Mouse (Mus musculus): Measurements from ENCODE around the gene Scaf1. TPM values are rescaled to one million over a fixed set of nuclear protein-coding genes. Genes with fewer than 3 reads are reported as not detected.

Scaf1 gene
- total and polyA plus RNA-seq, 2 experiments from 2014 or later: 45.6 to 77.7 TPM

- no peak for TF ChIP-seq CTCF (IDR thresholded peaks at IDR 0.05; ENCODE audit: low read depth)
- DNase-seq (ENCODE audit: low spot score): no peak
- H3K4me1 ChIP-seq (ENCODE audit: insufficient read depth, low read length): no peaks in the 10 kb centered on the region
These were observed 9.0 kb downstream of the Scaf1 start for GRCm38 (mm10) chr7:45007141-45007540.

DNA sequence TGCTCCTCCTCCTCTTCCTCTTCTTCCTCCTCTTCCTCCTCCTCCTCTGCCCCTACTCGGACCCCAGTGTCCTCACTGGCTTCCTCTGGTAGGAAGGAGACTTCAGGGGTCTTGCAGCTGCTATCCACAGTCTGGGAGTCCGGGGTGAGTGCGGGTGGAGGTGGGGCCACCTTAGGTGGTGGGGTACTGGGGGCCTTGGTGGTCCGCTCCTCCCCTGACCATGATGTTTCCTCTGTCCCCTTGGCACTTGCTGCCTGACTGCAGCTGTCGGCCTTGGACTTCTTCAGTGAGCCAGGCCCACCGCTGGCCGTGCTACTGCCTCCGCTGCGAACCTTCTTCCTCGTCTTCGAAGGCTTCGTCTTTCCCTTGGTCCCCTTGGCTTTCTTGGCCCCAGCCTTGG, 9.7 kb downstream of the Scaf1 start:
- TF ChIP-seq CTCF (IDR thresholded peaks at IDR 0.05; ENCODE audit: low read depth): no peak
- no peak for DNase-seq (ENCODE audit: low spot score)

More at GRCm38 (mm10) chr7:45007141-45007540, 9.0 kb downstream of the Scaf1 start:
- Histone ChIP-seq H3K4me3 (ENCODE audit: low read length) (no peak overlapping the region), H3K36me3 (ENCODE audit: insufficient read depth, low read length) (peaks cover 77% of the 10 kb centered on the region), H3K4me2 (ENCODE audit: low read depth, low read length) (no peak overlapping the region), H3K9me3 (ENCODE audit: low read length) (no peaks in the 10 kb centered on the region), H3K27ac (no peak overlapping the region), H3K27me3 (ENCODE audit: insufficient read depth, low read length) (no peaks in the 10 kb centered on the region), H3K9ac (replicated peaks; ENCODE audit: low read length) (no peak overlapping the region)
- WGBS: 97% methylated on average over 29 of the region's 29 CpGs
- ATAC-seq: no peak

GRCm38 (mm10) chr7:45005321-45005992, 10.7 kb downstream of the Scaf1 start:
- WGBS: 91% methylated on average over 6 of the region's 6 CpGs
- no peaks in the 10 kb centered on the region for H3K27me3 ChIP-seq (ENCODE audit: insufficient read depth, low read length)
- H3K4me3 ChIP-seq (ENCODE audit: low read length): no peak overlapping the region
- no peak overlapping the region for H3K27ac ChIP-seq
- peaks cover 83% of the 10 kb centered on the region for H3K36me3 ChIP-seq (ENCODE audit: insufficient read depth, low read length)
- ATAC-seq (no peak), DNase-seq (ENCODE audit: low spot score) (no peak)
- H3K9ac ChIP-seq (replicated peaks; ENCODE audit: low read length): no peak overlapping the region
- H3K9me3 ChIP-seq (ENCODE audit: low read length): no peaks in the 10 kb centered on the region
- no peak overlapping the region for H3K4me2 ChIP-seq (ENCODE audit: low read depth, low read length)
- H3K4me1 ChIP-seq (ENCODE audit: insufficient read depth, low read length): no peaks in the 10 kb centered on the region
- TF ChIP-seq CTCF (IDR thresholded peaks at IDR 0.05; ENCODE audit: low read depth): no peak

More for the DNA sequence above, 9.7 kb downstream of the Scaf1 start:
- no peak for ATAC-seq
- Histone ChIP-seq H3K4me2 (ENCODE audit: low read depth, low read length) (no peak overlapping the region), H3K36me3 (ENCODE audit: insufficient read depth, low read length) (peaks cover 77% of the 10 kb centered on the region), H3K4me3 (ENCODE audit: low read length) (no peak overlapping the region), H3K9me3 (ENCODE audit: low read length) (no peaks in the 10 kb centered on the region), H3K9ac (replicated peaks; ENCODE audit: low read length) (no peak overlapping the region), H3K4me1 (ENCODE audit: insufficient read depth, low read length) (no peaks in the 10 kb centered on the region), H3K27me3 (ENCODE audit: insufficient read depth, low read length) (no peaks in the 10 kb centered on the region), H3K27ac (no peak overlapping the region)
- 93% methylated on average over 12 of the region's 12 CpGs for WGBS

- no peak overlapping the region for H3K9ac ChIP-seq (replicated peaks; ENCODE audit: low read length)
- H3K27me3 ChIP-seq (ENCODE audit: insufficient read depth, low read length): no peaks in the 10 kb centered on the region
- DNase-seq (ENCODE audit: low spot score): no peak
- no peak overlapping the region for H3K4me2 ChIP-seq (ENCODE audit: low read depth, low read length)
- H3K27ac ChIP-seq: no peak overlapping the region
- no peak for ATAC-seq
- H3K4me3 ChIP-seq (ENCODE audit: low read length): no peak overlapping the region
- peaks cover 75% of the 10 kb centered on the region for H3K36me3 ChIP-seq (ENCODE audit: insufficient read depth, low read length)
- 80% methylated on average over 3 of the region's 3 CpGs for WGBS
- TF ChIP-seq CTCF (IDR thresholded peaks at IDR 0.05; ENCODE audit: low read depth): no peak
- H3K9me3 ChIP-seq (ENCODE audit: low read length): no peaks in the 10 kb centered on the region
- H3K4me1 ChIP-seq (ENCODE audit: insufficient read depth, low read length): no peaks in the 10 kb centered on the region
These were observed 11.6 kb downstream of the Scaf1 start for GRCm38 (mm10) chr7:45004546-45004945.

- Histone ChIP-seq H3K36me3 (ENCODE audit: insufficient read depth, low read length) (peaks cover 67% of the 10 kb centered on the region), H3K4me3 (ENCODE audit: low read length) (no peak overlapping the region), H3K9me3 (ENCODE audit: low read length) (no peaks in the 10 kb centered on the region), H3K4me1 (ENCODE audit: insufficient read depth, low read length) (peaks cover 5% of the 10 kb centered on the region; the same call in 1 of the 2 replicates), H3K27ac (no peak overlapping the region), H3K27me3 (ENCODE audit: insufficient read depth, low read length) (no peaks in the 10 kb centered on the region), H3K4me2 (ENCODE audit: low read depth, low read length) (no peak overlapping the region), H3K9ac (replicated peaks; ENCODE audit: low read length) (no peak overlapping the region)
- no peak for ATAC-seq
- no peak for DNase-seq (ENCODE audit: low spot score)
- no peak for TF ChIP-seq CTCF (IDR thresholded peaks at IDR 0.05; ENCODE audit: low read depth)
- WGBS: 87% methylated on average over 7 of the region's 7 CpGs
These were observed 13.7 kb downstream of the Scaf1 start for GRCm38 (mm10) chr7:45002440-45002839.

DNA sequence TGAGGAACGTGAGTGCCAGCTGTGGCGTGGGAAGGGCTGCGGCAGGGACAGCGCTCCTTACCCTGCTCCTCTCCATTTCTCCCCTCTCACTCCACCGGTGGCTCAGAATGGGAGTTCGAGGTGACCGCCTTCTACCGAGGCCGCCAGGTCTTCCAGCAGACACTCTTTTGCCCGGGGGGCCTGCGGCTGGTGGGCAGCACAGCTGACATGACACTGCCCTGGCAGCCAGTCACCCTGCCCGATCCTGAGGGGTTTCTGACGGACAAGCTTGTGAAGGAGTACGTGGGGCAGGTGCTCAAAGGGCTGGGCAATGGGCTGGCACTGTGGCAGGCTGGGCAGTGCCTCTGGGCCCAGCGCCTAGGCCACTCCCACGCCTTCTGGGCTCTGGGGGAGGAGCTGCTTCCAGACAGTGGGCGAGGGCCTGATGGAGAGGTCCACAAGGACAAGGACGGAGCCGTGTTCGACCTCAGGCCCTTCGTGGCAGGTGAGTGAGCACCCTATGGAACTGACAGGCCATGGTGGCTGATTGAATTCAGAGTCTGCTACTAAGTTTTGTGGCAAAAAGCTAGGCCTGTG, 15.5 kb downstream of the Scaf1 start:
- H3K9me3 ChIP-seq (ENCODE audit: low read length): no peaks in the 10 kb centered on the region
- no peaks in the 10 kb centered on the region for H3K27me3 ChIP-seq (ENCODE audit: insufficient read depth, low read length)
- ATAC-seq (no peak), DNase-seq (ENCODE audit: low spot score) (no peak)
- peaks cover 49% of the 10 kb centered on the region for H3K36me3 ChIP-seq (ENCODE audit: insufficient read depth, low read length)
- TF ChIP-seq CTCF (IDR thresholded peaks at IDR 0.05; ENCODE audit: low read depth): no peak
- no peak overlapping the region for H3K27ac ChIP-seq
- no peak overlapping the region for H3K9ac ChIP-seq (replicated peaks; ENCODE audit: low read length)
- WGBS: 78% methylated on average over 21 of the region's 21 CpGs
- no peak overlapping the region for H3K4me2 ChIP-seq (ENCODE audit: low read depth, low read length)
- no peak overlapping the region for H3K4me3 ChIP-seq (ENCODE audit: low read length)
- H3K4me1 ChIP-seq (ENCODE audit: insufficient read depth, low read length): peaks cover 5% of the 10 kb centered on the region; the same call in 1 of the 2 replicates

- Histone ChIP-seq H3K4me1 (ENCODE audit: insufficient read depth, low read length) (peaks cover 5% of the 10 kb centered on the region; the same call in 1 of the 2 replicates), H3K4me3 (ENCODE audit: low read length) (no peak overlapping the region), H3K4me2 (ENCODE audit: low read depth, low read length) (no peak overlapping the region), H3K9me3 (ENCODE audit: low read length) (no peaks in the 10 kb centered on the region), H3K27ac (no peak overlapping the region), H3K27me3 (ENCODE audit: insufficient read depth, low read length) (no peaks in the 10 kb centered on the region), H3K36me3 (ENCODE audit: insufficient read depth, low read length) (peaks cover 43% of the 10 kb centered on the region), H3K9ac (replicated peaks; ENCODE audit: low read length) (no peak overlapping the region)
- 83% methylated on average over 11 of the region's 11 CpGs for WGBS
- no peak for ATAC-seq
- TF ChIP-seq CTCF (IDR thresholded peaks at IDR 0.05; ENCODE audit: low read depth): no peak
- no peak for DNase-seq (ENCODE audit: low spot score)
These were observed 16.4 kb downstream of the Scaf1 start for GRCm38 (mm10) chr7:44999753-45000152.
